Mouse (Mus musculus) liver, embryonic 14.5 days (tissue): ENCODE measurements around the gene Cln5. TPM values are rescaled to one million over a fixed set of nuclear protein-coding genes. Genes with fewer than 3 reads are reported as not detected.

Experiments used
- ATAC-seq: fragments of 200-750 bp; cut with Nextera tagmentation; 2 replicates; pipeline ENCODE4 v1.8.0; 2017; ENCODE audit warnings: moderate number of reproducible peaks, mild to moderate bottlenecking, moderate library complexity; ENCODE audit not compliant: insufficient read depth
- DNase-seq, 3 experiments: peaks; one replicate each; pipeline ENCODE4 v3.0.0-alpha.2; 2012 to 2013; ENCODE audit warnings: low read depth in 3 of 3, low spot score in 3 of 3
- H3K27ac ChIP-seq: fragments of 300-500 bp; sonication (generic); 2 replicates; pipeline ENCODE4 v1.5.1; 2014; ENCODE audit warnings: moderate library complexity, mild to moderate bottlenecking, control low read depth, inconsistent platforms
- H3K27me3 ChIP-seq: fragments of 300-500 bp; sonication (generic); 2 replicates; pipeline ENCODE4 v1.6.1; 2014; ENCODE audit warnings: mild to moderate bottlenecking, low read length, moderate library complexity; ENCODE audit not compliant: control insufficient read depth, insufficient read depth
- H3K36me3 ChIP-seq: fragments of 300-500 bp; sonication (generic); replicated peaks from 2 replicates; pipeline ENCODE4 v1.6.1; 2014; ENCODE audit warnings: low read depth; ENCODE audit not compliant: control insufficient read depth, insufficient read depth
- H3K4me1 ChIP-seq, 2 experiments: fragments of 200-500 bp in 1 of 2; fragments of 300-500 bp in 1 of 2; sonication (generic) in 1 of 2; replicated peaks; 2 replicates each; pipeline ENCODE4 v1.6.1; 2012 to 2014; ENCODE audit warnings: antibody characterized with exemption in 1 of 2, inconsistent platforms in 1 of 2, low read length in 1 of 2; ENCODE audit not compliant: control insufficient read depth in 2 of 2, insufficient read depth in 2 of 2
- H3K4me2 ChIP-seq: fragments of 300-500 bp; sonication (generic); 2 replicates; pipeline ENCODE4 v1.6.1; 2014; ENCODE audit warnings: low read depth, mild to moderate bottlenecking, control low read depth, moderate library complexity
- H3K4me3 ChIP-seq, 2 experiments: fragments of 200-500 bp in 1 of 2; fragments of 300-500 bp in 1 of 2; sonication (generic) in 1 of 2; 2 replicates each; pipeline ENCODE4 v1.5.1; 2012 to 2014; ENCODE audit warnings: low read depth in 2 of 2, low read length in 2 of 2, mild to moderate bottlenecking in 2 of 2, control low read depth in 1 of 2, inconsistent platforms in 1 of 2, moderate library complexity in 1 of 2; ENCODE audit not compliant: insufficient read depth in 1 of 2
- H3K9ac ChIP-seq: fragments of 300-500 bp; sonication (generic); replicated peaks from 2 replicates; pipeline ENCODE4 v1.6.1; 2014; ENCODE audit warnings: mild to moderate bottlenecking, control low read depth, moderate library complexity
- H3K9me3 ChIP-seq: fragments of 300-500 bp; sonication (generic); 2 replicates; pipeline ENCODE4 v1.6.1; 2016; ENCODE audit warnings: low read length, mixed read lengths; ENCODE audit not compliant: control insufficient read depth
- CTCF ChIP-seq: IDR thresholded peaks from 2 replicates; pipeline ENCODE4 v1.5.1; 2016; ENCODE audit warnings: antibody characterized with exemption, low read depth, control low read depth
- EP300 ChIP-seq: IDR thresholded peaks from 2 replicates; pipeline ENCODE4 v1.6.1; 2016; ENCODE audit warnings: antibody characterized with exemption, low read depth
- WGBS: fragments of 180-500 bp; shearing (Covaris S2); extraction: QIAGEN DNeasy Blood & Tissue Kit; methylation state at CpG from one replicate; pipeline ENCODE4 v1.1.7; 2014; ENCODE audit not compliant: insufficient replicate concordance; 5-methylcytosine and 5-hydroxymethylcytosine counted together
- polyA plus RNA-seq, 2 experiments: library from polyadenylated mRNA; depleted of rRNA in 1 of 2; stranded (reverse) in 1 of 2; unstranded in 1 of 2; fragments of >200 nt; fragmentation: Nextera tagmentation in 1 of 2; extraction: Ambion mirVana in 1 of 2; gene quantifications; 2 replicates each; pipeline versions ENCODE4 v1.2.1 to v1.2.3; 2012 to 2014

Gene Cln5
- polyA plus RNA-seq, 2 experiments, result 9.7 to 20.2 TPM

GRCm38 (mm10) chr14:103087846-103088245 is 17.8 kb downstream of the Cln5 start:
- DNase-seq, result no peak
- peaks cover 39% of the 10 kb centered on the region for H3K36me3 ChIP-seq
- peak overlapping the region; percentile 56; the same call in 1 of the 2 replicates for H3K4me2 ChIP-seq
- TF ChIP-seq EP300 (no peak), CTCF (no peak)
- no peak overlapping the region for H3K4me3 ChIP-seq
- peak overlapping the region; percentile 1; the same call in 1 of the 2 replicates for H3K9ac ChIP-seq
- H3K4me1 ChIP-seq, result peaks cover 24 to 26% of the 10 kb centered on the region in 2 experiments
- ATAC-seq, result no peak
- peak overlapping the region; percentile 98 for H3K27ac ChIP-seq
- H3K9me3 ChIP-seq, result no peaks in the 10 kb centered on the region
- 83% methylated on average over 5 of the region's 5 CpGs for WGBS
- no peaks in the 10 kb centered on the region for H3K27me3 ChIP-seq

- Histone ChIP-seq H3K4me3 (no peak overlapping the region), H3K4me2 (no peak overlapping the region), H3K27me3 (no peaks in the 10 kb centered on the region), H3K27ac (no peak overlapping the region), H3K36me3 (peaks cover 41% of the 10 kb centered on the region), H3K9me3 (no peaks in the 10 kb centered on the region), H3K4me1 (peaks cover 24 to 30% of the 10 kb centered on the region in 2 experiments), H3K9ac (no peak overlapping the region)
- WGBS, result 61% methylated on average over 6 of the region's 6 CpGs
- DNase-seq, result peak; percentile 58 to 66 (median 60)
- no peak for ATAC-seq
- TF ChIP-seq EP300 (no peak), CTCF (peak; percentile 84)
Measured at GRCm38 (mm10) chr14:103088624-103089023, 18.6 kb downstream of the Cln5 start.

GRCm38 (mm10) chr14:103093236-103093635 is 23.2 kb downstream of the Cln5 start:
- no peak overlapping the region for H3K4me3 ChIP-seq
- DNase-seq (no peak), ATAC-seq (no peak)
- H3K9me3 ChIP-seq, result no peaks in the 10 kb centered on the region
- H3K4me1 ChIP-seq, result peaks cover 0 to 13% of the 10 kb centered on the region in 2 experiments; a peak in 3 of 4 replicates
- H3K27ac ChIP-seq, result no peak overlapping the region
- no peak overlapping the region for H3K4me2 ChIP-seq
- H3K9ac ChIP-seq, result no peak overlapping the region; the same call in 1 of the 2 replicates
- WGBS, result 84% methylated on average over 3 of the region's 3 CpGs
- peaks cover 39% of the 10 kb centered on the region for H3K36me3 ChIP-seq
- H3K27me3 ChIP-seq, result no peaks in the 10 kb centered on the region
- TF ChIP-seq CTCF, result no peak
- TF ChIP-seq EP300, result no peak

- ATAC-seq (no peak), DNase-seq (no peak)
- WGBS, result 34% methylated on average over 4 of the region's 4 CpGs
- TF ChIP-seq EP300, result no peak
- TF ChIP-seq CTCF, result no peak
- Histone ChIP-seq H3K9ac (no peak overlapping the region; the same call in 1 of the 2 replicates), H3K27me3 (no peaks in the 10 kb centered on the region), H3K4me3 (no peak overlapping the region), H3K36me3 (peaks cover 39% of the 10 kb centered on the region), H3K9me3 (no peaks in the 10 kb centered on the region), H3K4me1 (peaks cover 0 to 13% of the 10 kb centered on the region in 2 experiments; a peak in 3 of 4 replicates), H3K4me2 (no peak overlapping the region), H3K27ac (no peak overlapping the region)
Measured at GRCm38 (mm10) chr14:103093670-103094069, 23.7 kb downstream of the Cln5 start.

GRCm38 (mm10) chr14:103095036-103095435 is 25.0 kb downstream of the Cln5 start:
- Histone ChIP-seq H3K4me2 (no peak overlapping the region), H3K4me3 (no peak overlapping the region), H3K9me3 (no peaks in the 10 kb centered on the region), H3K27me3 (no peaks in the 10 kb centered on the region), H3K36me3 (peaks cover 31% of the 10 kb centered on the region), H3K4me1 (peaks cover 0 to 13% of the 10 kb centered on the region in 2 experiments; a peak in 3 of 4 replicates), H3K9ac (no peak overlapping the region), H3K27ac (no peak overlapping the region)
- TF ChIP-seq EP300 (no peak), CTCF (no peak)
- 87% methylated on average over 8 of the region's 8 CpGs for WGBS
- no peak for ATAC-seq
- no peak for DNase-seq
